Mouse (Mus musculus) hindbrain, embryonic 12.5 days (tissue): ENCODE results near the gene Cdk5rap1. TPM values are rescaled to one million over a fixed set of nuclear protein-coding genes. Genes with fewer than 3 reads are reported as not detected.
"Not testable (repeated sequence)": the region's sequence is repeated elsewhere in the genome, so short reads cannot be mapped to it uniquely, and the experiment has no call there.

ENCODE experiments used
- ATAC-seq: fragments of 200-750 bp; cut with Nextera tagmentation; 2 replicates; pipeline ENCODE4 v1.8.0; 2017; ENCODE audit warnings: moderate TSS enrichment; ENCODE audit not compliant: low FRiP score
- H3K27ac ChIP-seq: fragments of 300-500 bp; sonication (generic); 2 replicates; pipeline ENCODE4 v1.5.1; 2016; ENCODE audit warnings: mild to moderate bottlenecking
- H3K27me3 ChIP-seq: fragments of 300-500 bp; sonication (generic); 2 replicates; pipeline ENCODE4 v1.6.1; 2016; ENCODE audit warnings: mild to moderate bottlenecking
- H3K36me3 ChIP-seq: fragments of 300-500 bp; sonication (generic); 2 replicates; pipeline ENCODE4 v1.6.1; 2016; ENCODE audit warnings: mild to moderate bottlenecking
- H3K4me1 ChIP-seq: fragments of 300-500 bp; sonication (generic); 2 replicates; pipeline ENCODE4 v1.6.1; 2016
- H3K4me2 ChIP-seq: fragments of 300-500 bp; sonication (generic); replicated peaks from 2 replicates; pipeline ENCODE4 v1.6.1; 2016; ENCODE audit warnings: mild to moderate bottlenecking
- H3K4me3 ChIP-seq: fragments of 300-500 bp; sonication (generic); 2 replicates; pipeline ENCODE4 v1.5.1; 2016; ENCODE audit warnings: mild to moderate bottlenecking
- H3K9ac ChIP-seq: fragments of 300-500 bp; sonication (generic); 2 replicates; pipeline ENCODE4 v1.6.1; 2016; ENCODE audit warnings: mild to moderate bottlenecking, moderate library complexity
- H3K9me3 ChIP-seq: fragments of 300-500 bp; sonication (generic); replicated peaks from 2 replicates; pipeline ENCODE4 v1.6.1; 2016; ENCODE audit warnings: mild to moderate bottlenecking
- WGBS: fragments of 180-500 bp; shearing (Covaris S2); methylation state at CpG from one replicate; pipeline ENCODE4 v1.1.7; 2016; 5-methylcytosine and 5-hydroxymethylcytosine counted together
- polyA plus RNA-seq: library from polyadenylated mRNA; unstranded; fragments of >200 nt; fragmentation: Nextera tagmentation; extraction: Ambion mirVana; gene quantifications from 2 replicates; pipeline ENCODE4 v1.2.1, GENCODE M21; 2016

Gene Cdk5rap1
- polyA plus RNA-seq, 1 experiment from 2014 or later = 16.3 TPM

GRCm38 (mm10) chr2:154294746-154295145 lies 78.1 kb downstream of the Cdk5rap1 start:
- H3K4me1 ChIP-seq, H3K36me3 ChIP-seq, H3K27ac ChIP-seq, H3K4me3 ChIP-seq, H3K9me3 ChIP-seq, H3K9ac ChIP-seq, H3K27me3 ChIP-seq, ATAC-seq: not testable (repeated sequence)
- peak overlapping the region; percentile 30; the same call in 1 of the 2 replicates for H3K4me2 ChIP-seq
- 1% methylated on average over 10 of the region's 10 CpGs for WGBS

- no peak for ATAC-seq
- WGBS = 77% methylated on average over 1 of the region's 1 CpGs
- Histone ChIP-seq H3K27me3 (no peaks in the 10 kb centered on the region), H3K36me3 (no peaks in the 10 kb centered on the region), H3K27ac (no peak overlapping the region), H3K9me3 (no peaks in the 10 kb centered on the region), H3K4me1 (no peaks in the 10 kb centered on the region), H3K4me2 (no peak overlapping the region), H3K9ac (no peak overlapping the region), H3K4me3 (no peak overlapping the region)
Measured at GRCm38 (mm10) chr2:154292833-154293232, 80.0 kb downstream of the Cdk5rap1 start.

DNA sequence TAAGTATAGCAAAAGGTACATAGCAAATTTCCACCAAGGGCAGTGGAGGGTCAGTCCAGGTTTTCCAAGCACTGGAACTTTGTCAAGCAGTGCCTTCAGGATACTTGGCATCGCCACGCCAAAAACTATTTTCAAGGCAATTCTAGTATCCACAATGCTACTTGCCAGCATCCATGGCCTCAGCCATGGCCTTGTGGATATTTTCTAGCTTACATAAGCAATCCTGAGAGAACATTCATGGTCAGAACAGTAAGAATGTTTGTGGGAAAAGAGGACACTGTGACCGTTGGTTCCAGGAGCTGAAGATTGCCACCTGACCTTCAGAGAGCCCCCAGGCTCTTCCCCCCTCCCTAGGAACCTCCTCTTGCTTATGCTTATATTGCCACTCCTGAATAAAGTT lies 80.9 kb downstream of the Cdk5rap1 start:
- 84% methylated on average over 3 of the region's 3 CpGs for WGBS
- H3K9ac ChIP-seq, H3K36me3 ChIP-seq, H3K27ac ChIP-seq, H3K9me3 ChIP-seq, H3K4me2 ChIP-seq, H3K4me3 ChIP-seq, ATAC-seq, H3K4me1 ChIP-seq, H3K27me3 ChIP-seq: not testable (repeated sequence)

Other genes with a start within 250 kb of the Cdk5rap1 start
- gene Bpifa3, start 242.7 kb downstream of the Cdk5rap1 start, polyA plus RNA-seq = not detected in 2 replicates
- gene Bpifa1, start 230.1 kb downstream of the Cdk5rap1 start, polyA plus RNA-seq = not detected in 2 replicates
- gene Bpifa5, start 210.4 kb downstream of the Cdk5rap1 start, polyA plus RNA-seq = not detected in 2 replicates
- gene Bpifb1, start 182.2 kb downstream of the Cdk5rap1 start, polyA plus RNA-seq = not detected in 2 replicates
- 0.30 and 0.36 TPM in 2 replicates for gene Bpifb5, start 149.3 kb downstream of the Cdk5rap1 start, polyA plus RNA-seq
- gene Bpifb9a, start 115.2 kb downstream of the Cdk5rap1 start, polyA plus RNA-seq = not detected in 2 replicates
- not detected in 2 replicates for gene Bpifb9b, start 65.8 kb downstream of the Cdk5rap1 start, polyA plus RNA-seq
- gene Snta1, start 35.1 kb upstream of the Cdk5rap1 start, polyA plus RNA-seq = 8.9 and 9.7 TPM in 2 replicates
- gene Cbfa2t2, start 63.5 kb upstream of the Cdk5rap1 start, polyA plus RNA-seq = 68.0 and 77.3 TPM in 2 replicates
- 1.4 and 3.2 TPM in 2 replicates for gene 1700003F12Rik, start 174.1 kb upstream of the Cdk5rap1 start, polyA plus RNA-seq
- 0.92 and 0.96 TPM in 2 replicates for gene Actl10, start 178.8 kb upstream of the Cdk5rap1 start, polyA plus RNA-seq
- gene Necab3, start 185.9 kb upstream of the Cdk5rap1 start, polyA plus RNA-seq = 11.6 and 12.3 TPM in 2 replicates
- gene E2f1, start 196.9 kb upstream of the Cdk5rap1 start, polyA plus RNA-seq = 25.0 and 30.7 TPM in 2 replicates
- gene Pxmp4, start 230.7 kb upstream of the Cdk5rap1 start, polyA plus RNA-seq = 14.1 and 14.3 TPM in 2 replicates
- gene Zfp341, start 240.3 kb upstream of the Cdk5rap1 start, polyA plus RNA-seq = 1.1 and 1.3 TPM in 2 replicates
- gene 4930519P11Rik, start 240.4 kb upstream of the Cdk5rap1 start, polyA plus RNA-seq = not detected in 2 replicates